Mouse (Mus musculus) ES-CJ7 (cell line): ENCODE data around the gene Parp12.

Experiments used
- DNase-seq: peaks from one replicate; pipeline ENCODE4 v3.0.0; 2011; ENCODE audit warnings: low read depth, low spot score

Parp12 gene

GRCm38 (mm10) chr6:39117584-39118455 is at the start of gene Parp12:
TSS of gene Parp12 (minus strand) at chr6:39118349.
- peak; percentile 44 for DNase-seq

- DNase-seq, result no peak
Measured at GRCm38 (mm10) chr6:39164891-39165290, 46.7 kb upstream of the Parp12 start.

- DNase-seq, result no peak
Measured at GRCm38 (mm10) chr6:39161975-39162374, 43.8 kb upstream of the Parp12 start.

- peak; percentile 42 for DNase-seq
Measured at GRCm38 (mm10) chr6:39146041-39146440, 27.9 kb upstream of the Parp12 start.

- peak; percentile 82 for DNase-seq
Measured at GRCm38 (mm10) chr6:39132556-39132955, 14.4 kb upstream of the Parp12 start.

- peak; percentile 91 for DNase-seq
Measured at GRCm38 (mm10) chr6:39131480-39131879, 13.3 kb upstream of the Parp12 start.

DNA sequence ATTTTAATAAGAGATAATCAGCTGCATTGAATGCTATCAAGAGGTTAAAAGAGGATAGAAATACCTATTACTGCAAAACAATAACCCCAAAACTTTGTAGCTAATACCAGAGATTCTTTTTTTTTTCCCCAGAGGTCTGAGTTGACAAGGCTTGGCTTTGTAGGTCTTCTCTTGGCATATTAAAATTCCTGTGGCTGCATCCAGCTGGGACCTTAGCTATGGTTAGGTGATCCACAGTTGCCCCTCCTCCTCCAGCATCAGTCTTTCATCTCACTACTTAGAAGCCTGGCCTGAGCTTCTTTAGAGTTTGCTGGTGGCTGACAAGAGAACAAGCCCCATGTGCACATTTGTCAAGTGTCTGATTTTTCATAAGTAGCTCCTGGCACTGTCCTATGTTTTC is 6.6 kb upstream of the Parp12 start:
- DNase-seq, result no peak

- no peak for DNase-seq
Measured at GRCm38 (mm10) chr6:39120685-39121084, 2.5 kb upstream of the Parp12 start.

GRCm38 (mm10) chr6:39118456-39118881 is 320 bp upstream of the Parp12 start:
- peak; percentile 58 for DNase-seq

DNA sequence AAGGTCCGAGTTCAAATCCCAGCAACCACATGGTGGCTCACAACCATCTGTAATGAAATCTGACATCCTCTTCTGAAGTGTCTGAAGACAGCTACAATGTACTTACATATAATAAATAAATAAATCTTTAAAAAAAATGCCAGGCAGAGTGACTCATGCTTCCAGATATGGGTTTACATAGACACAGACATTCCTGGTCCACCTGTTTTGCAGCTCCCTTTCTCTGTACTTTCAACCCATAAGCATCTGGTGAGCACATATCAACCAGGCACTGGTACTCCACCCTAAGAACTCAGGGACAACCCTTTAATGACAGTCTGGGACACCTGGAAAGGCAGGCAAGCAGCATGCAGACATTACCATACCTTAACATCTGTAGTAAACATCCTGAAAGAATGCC is 2.7 kb downstream of the Parp12 start:
- no peak for DNase-seq

DNA sequence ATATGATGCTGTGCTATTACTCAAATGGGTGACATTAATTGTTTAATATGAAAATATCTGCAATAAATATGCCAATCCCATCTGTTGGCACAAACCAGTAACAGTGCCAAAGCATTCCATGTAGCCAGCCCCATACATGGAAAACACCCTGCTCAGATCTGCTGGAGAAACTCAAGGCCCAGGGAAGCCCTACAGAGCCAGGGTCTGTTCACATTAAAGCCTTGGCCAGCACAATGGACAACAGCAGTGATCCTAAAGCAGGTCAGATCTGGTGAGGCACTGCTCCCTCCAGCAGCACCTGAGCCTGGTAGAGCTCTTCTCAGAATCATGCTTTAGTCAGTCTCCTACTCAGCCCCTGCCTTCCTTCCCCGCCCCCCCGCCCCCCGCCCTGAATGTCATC is 5.0 kb downstream of the Parp12 start:
- no peak for DNase-seq

DNA sequence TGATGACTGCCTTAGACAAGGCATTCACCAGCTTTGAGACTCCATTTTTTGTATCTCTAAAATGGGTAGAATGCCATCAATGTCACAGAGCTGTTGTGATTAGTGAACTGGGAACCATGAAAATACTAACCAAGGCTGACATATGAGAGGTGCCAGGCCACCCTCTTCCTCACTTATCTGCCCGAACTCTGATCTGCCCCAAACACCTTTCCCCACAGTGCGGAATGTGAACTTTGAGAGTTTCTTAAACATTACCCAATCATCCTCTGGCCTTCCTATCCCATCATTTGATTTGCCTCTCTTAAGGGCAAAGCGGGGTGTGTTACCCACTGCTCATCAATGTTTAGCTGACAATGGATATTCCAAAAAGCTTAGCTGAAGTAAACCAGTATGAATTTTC is 5.4 kb downstream of the Parp12 start:
- DNase-seq, result no peak

- DNase-seq, result peak; percentile 19
Measured at GRCm38 (mm10) chr6:39106812-39107211, 11.3 kb downstream of the Parp12 start.

DNA sequence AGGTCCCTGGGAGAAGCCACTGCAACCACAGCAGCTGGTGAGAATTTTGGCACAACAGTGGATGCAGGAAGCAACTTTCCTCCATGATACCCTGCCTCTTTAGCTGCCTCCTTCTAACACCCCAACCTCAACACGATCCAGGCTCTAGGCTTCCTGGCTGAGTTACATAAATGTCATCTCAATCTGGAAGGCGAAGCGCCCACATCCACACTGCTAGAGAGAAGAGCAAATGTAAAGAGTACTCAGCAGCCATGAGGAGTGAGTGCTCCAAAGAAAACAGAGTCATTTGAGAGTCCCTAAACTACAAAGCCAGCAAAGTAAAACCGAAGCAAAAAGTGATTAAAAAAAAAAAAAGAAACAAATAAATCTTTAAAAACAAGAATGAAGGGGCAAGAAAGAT is 13.5 kb downstream of the Parp12 start:
- DNase-seq, result no peak

DNA sequence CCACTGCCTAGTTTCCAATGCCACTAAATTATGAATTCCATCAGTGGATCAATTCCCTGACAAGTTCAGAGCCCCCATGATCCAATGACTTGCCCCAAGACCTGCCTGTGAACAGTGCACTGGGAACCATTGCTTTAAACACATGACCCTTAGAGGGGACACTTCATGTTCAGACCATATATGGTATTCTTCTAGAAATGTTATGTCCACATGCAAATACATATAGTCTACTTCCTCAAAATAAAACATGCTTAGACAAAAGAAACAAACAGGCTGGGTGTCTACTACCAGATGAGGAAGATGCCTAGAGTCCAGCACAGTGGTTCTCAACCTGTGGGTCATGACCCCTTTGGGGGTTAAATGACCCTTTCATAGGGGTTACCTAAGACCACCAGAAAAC is 41.7 kb downstream of the Parp12 start:
- no peak for DNase-seq

GRCm38 (mm10) chr6:39074186-39074585 is 44.0 kb downstream of the Parp12 start:
- DNase-seq, result peak; percentile 75

DNA sequence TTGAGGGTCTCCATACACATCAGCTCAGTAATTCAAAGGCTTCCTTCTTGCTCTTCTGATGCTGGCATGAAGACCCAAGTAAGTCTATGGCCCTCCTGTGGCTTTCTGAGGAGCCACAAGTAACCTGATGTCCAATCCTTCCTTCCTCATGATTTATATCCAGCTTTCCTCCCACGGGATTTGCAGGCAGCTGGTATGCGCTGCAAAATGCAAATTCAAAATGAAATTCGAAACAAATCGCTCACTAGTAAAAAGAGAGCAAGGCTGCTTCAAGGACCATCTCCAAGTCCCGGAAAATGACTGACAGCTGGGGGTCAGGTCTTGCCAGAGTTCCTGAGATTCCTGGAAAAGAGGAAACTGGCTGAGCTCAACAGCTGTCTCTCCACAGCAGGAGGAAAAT is 45.5 kb downstream of the Parp12 start:
- DNase-seq, result no peak

DNA sequence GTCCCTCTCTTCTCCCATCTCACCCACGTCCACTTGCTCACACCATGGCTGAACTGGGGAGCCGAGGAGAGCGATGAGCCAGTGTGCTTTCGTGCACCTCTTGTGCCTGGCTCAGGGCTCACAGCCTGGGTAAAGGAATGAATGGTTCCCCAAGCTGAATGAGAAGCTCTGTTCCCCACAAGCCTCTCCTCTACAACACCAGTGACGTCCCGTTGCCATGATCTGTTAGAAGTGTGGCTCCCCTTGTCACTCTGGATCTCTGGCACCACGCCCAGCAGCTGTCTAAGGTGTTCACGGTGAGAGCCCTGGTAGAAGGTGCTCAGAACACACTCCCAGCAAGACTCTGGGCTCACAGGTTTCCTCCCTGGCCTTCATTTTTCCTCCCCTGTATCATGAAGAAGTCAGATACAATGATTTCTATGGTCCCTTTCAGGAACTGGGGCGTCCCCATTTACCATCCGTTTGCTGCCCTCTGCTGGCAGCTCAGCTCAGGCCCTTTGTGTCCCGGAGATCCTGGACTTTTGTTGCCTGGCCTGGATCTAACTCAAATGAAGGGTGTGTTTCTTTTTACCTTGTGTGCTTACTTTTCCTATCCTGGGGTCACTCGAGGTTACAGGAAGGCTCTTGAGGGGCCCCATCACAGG is 51.1 kb downstream of the Parp12 start:
- peak; percentile 68 for DNase-seq

GRCm38 (mm10) chr6:39063541-39063940 is 54.6 kb downstream of the Parp12 start:
- no peak for DNase-seq

GRCm38 (mm10) chr6:39061180-39061579 is 57.0 kb downstream of the Parp12 start:
- DNase-seq, result no peak

GRCm38 (mm10) chr6:39059547-39060497 is 58.3 kb downstream of the Parp12 start:
- DNase-seq, result no peak

GRCm38 (mm10) chr6:39058936-39059335 is 59.2 kb downstream of the Parp12 start:
- no peak for DNase-seq
